Mouse (Mus musculus): ENCODE data around the gene Lipe.
"Not testable (repeated sequence)": the region's sequence is repeated elsewhere in the genome, so short reads cannot be mapped to it uniquely, and the experiment has no call there.

Lipe gene

GRCm38 (mm10) chr7:25412833-25413441 is 14.4 kb upstream of the Lipe start, which contains the start of gene Cxcl17:
Cxcl17 (minus strand) TSS chr7:25412886.
- no peak for DNase-seq

GRCm38 (mm10) chr7:25411861-25412260 is 13.4 kb upstream of the Lipe start:
- DNase-seq = no peak

- DNase-seq = no peak
Observed at GRCm38 (mm10) chr7:25410969-25411615, 12.6 kb upstream of the Lipe start.

- DNase-seq = no peak
Observed at GRCm38 (mm10) chr7:25409114-25409760, 10.7 kb upstream of the Lipe start.

- DNase-seq = no peak
Observed at GRCm38 (mm10) chr7:25406468-25406867, 8.0 kb upstream of the Lipe start.

GRCm38 (mm10) chr7:25402671-25403101 is 4.2 kb upstream of the Lipe start:
- peak; percentile 46 for DNase-seq

- no peak for DNase-seq
Observed at GRCm38 (mm10) chr7:25401986-25402385, 3.5 kb upstream of the Lipe start.

GRCm38 (mm10) chr7:25401551-25401950 is 3.0 kb upstream of the Lipe start:
- no peak for DNase-seq

- not testable (repeated sequence) for DNase-seq
Observed at GRCm38 (mm10) chr7:25399028-25399427, 518 bp upstream of the Lipe start.

GRCm38 (mm10) chr7:25396621-25397020 is 1.9 kb downstream of the Lipe start:
- no peak for DNase-seq

- peak; percentile 96 for DNase-seq
Observed at GRCm38 (mm10) chr7:25395558-25396521, 2.7 kb downstream of the Lipe start.

- no peak for DNase-seq
Observed at GRCm38 (mm10) chr7:25395186-25395557, 3.3 kb downstream of the Lipe start.

GRCm38 (mm10) chr7:25394754-25395153 is 3.8 kb downstream of the Lipe start:
- DNase-seq = peak; percentile 24

GRCm38 (mm10) chr7:25393451-25394210 is 4.9 kb downstream of the Lipe start:
- DNase-seq = peak; percentile 34

GRCm38 (mm10) chr7:25392851-25393250 is 5.7 kb downstream of the Lipe start:
- DNase-seq = peak; percentile 23

- DNase-seq = peak; percentile 21
Observed at GRCm38 (mm10) chr7:25391856-25392453, 6.6 kb downstream of the Lipe start.

- DNase-seq = no peak
Observed at GRCm38 (mm10) chr7:25390986-25391385, 7.5 kb downstream of the Lipe start.

- DNase-seq = peak; percentile 57
Observed at GRCm38 (mm10) chr7:25390054-25390770, 8.3 kb downstream of the Lipe start.

- DNase-seq = no peak
Observed at GRCm38 (mm10) chr7:25388916-25389315, 9.6 kb downstream of the Lipe start.

- peak; percentile 30 for DNase-seq
Observed at GRCm38 (mm10) chr7:25387811-25388440, 10.6 kb downstream of the Lipe start.
